Mouse (Mus musculus) urinary bladder, postnatal 10 days (tissue): ENCODE data around the gene Hoxd3.

ENCODE experiments used
- DNase-seq: peaks from one replicate; pipeline ENCODE4 v3.0.0; 2022; ENCODE audit warnings: low spot score

Gene Hoxd3

GRCm38 (mm10) chr2:74730331-74730730 lies 18.6 kb downstream of the Hoxd3 start:
- DNase-seq = no peak

GRCm38 (mm10) chr2:74731055-74731454 lies 19.3 kb downstream of the Hoxd3 start:
- no peak for DNase-seq

GRCm38 (mm10) chr2:74731799-74732512 lies 20.2 kb downstream of the Hoxd3 start:
- DNase-seq = no peak

- no peak for DNase-seq
These were observed 21.0 kb downstream of the Hoxd3 start for GRCm38 (mm10) chr2:74732513-74733316.

GRCm38 (mm10) chr2:74733317-74733661 lies 21.6 kb downstream of the Hoxd3 start:
- DNase-seq = no peak

GRCm38 (mm10) chr2:74733765-74734164 lies 22.0 kb downstream of the Hoxd3 start:
- no peak for DNase-seq

GRCm38 (mm10) chr2:74734451-74734850 lies 22.7 kb downstream of the Hoxd3 start:
- no peak for DNase-seq

GRCm38 (mm10) chr2:74734996-74735811 lies 23.5 kb downstream of the Hoxd3 start:
- no peak for DNase-seq

- no peak for DNase-seq
These were observed 24.3 kb downstream of the Hoxd3 start for GRCm38 (mm10) chr2:74735851-74736687.

- no peak for DNase-seq
These were observed 25.2 kb downstream of the Hoxd3 start for GRCm38 (mm10) chr2:74736688-74737577.

- no peak for DNase-seq
These were observed 25.9 kb downstream of the Hoxd3 start for GRCm38 (mm10) chr2:74737578-74738070.

GRCm38 (mm10) chr2:74738623-74739475 lies 27.1 kb downstream of the Hoxd3 start:
- DNase-seq = no peak

GRCm38 (mm10) chr2:74739476-74739800 lies 27.7 kb downstream of the Hoxd3 start:
- DNase-seq = no peak

GRCm38 (mm10) chr2:74739869-74740268 lies 28.1 kb downstream of the Hoxd3 start:
- no peak for DNase-seq

GRCm38 (mm10) chr2:74740311-74741091 lies 28.8 kb downstream of the Hoxd3 start:
- DNase-seq = no peak

- DNase-seq = no peak
These were observed 29.7 kb downstream of the Hoxd3 start for GRCm38 (mm10) chr2:74741252-74741978.

- DNase-seq = no peak
These were observed 30.2 kb downstream of the Hoxd3 start for GRCm38 (mm10) chr2:74741979-74742277.

GRCm38 (mm10) chr2:74745540-74746297 lies 34.0 kb downstream of the Hoxd3 start:
- no peak for DNase-seq
